Mouse (Mus musculus): ENCODE measurements at regions not wholly inside any gene's neighbourhood (a gene's known extent, or its start where the extent isn't known, plus 50 kb on each side); places are given as distances from the start of the nearest gene placed in this dataset.

DNA sequence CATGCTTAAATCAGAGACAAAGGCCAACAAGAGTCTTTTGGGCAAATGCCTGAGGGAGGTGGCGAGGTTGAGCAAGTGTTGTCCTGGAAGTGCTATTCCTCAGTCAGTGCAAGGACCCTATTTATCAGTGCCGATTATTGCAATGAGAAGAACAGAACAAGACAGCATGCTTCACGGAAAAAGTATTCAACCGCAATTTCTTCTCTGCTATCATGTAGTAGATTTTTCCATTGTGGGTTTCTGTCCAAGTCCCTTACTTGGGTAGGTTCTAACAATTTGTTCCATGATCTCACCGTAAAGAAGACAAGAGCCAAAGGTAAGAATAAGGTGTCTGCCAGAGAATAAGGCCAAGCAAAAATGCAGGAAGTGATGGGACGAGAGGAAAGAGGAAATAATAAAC, 186.2 kb downstream of the Arl4a start:
- TF ChIP-seq CEBPB (IDR thresholded peaks at IDR 0.05; ENCODE audit: insufficient read depth, poor library complexity, severe bottlenecking) = no peak
- TF ChIP-seq MAX (IDR thresholded peaks at IDR 0.05; ENCODE audit: low read depth) = no peak
- no peak for TF ChIP-seq POLR2A (IDR thresholded peaks at IDR 0.05; ENCODE audit: insufficient read length, low read depth)
- no peak for TF ChIP-seq POLR2AphosphoS2 (IDR thresholded peaks at IDR 0.05; ENCODE audit: insufficient read length, low read depth)
- TF ChIP-seq TCF12 (IDR thresholded peaks at IDR 0.05; ENCODE audit: insufficient read depth, poor library complexity, severe bottlenecking) = no peak
- TF ChIP-seq USF1 (IDR thresholded peaks at IDR 0.05; ENCODE audit: low read depth) = no peak
- TF ChIP-seq E2F4 (IDR thresholded peaks at IDR 0.05; ENCODE audit: insufficient read depth) = no peak
- TF ChIP-seq REST (IDR thresholded peaks at IDR 0.05; ENCODE audit: insufficient read depth, insufficient read length) = no peak
- no peak for TF ChIP-seq SRF (IDR thresholded peaks at IDR 0.05; ENCODE audit: control insufficient read depth, insufficient read length, low read depth)
